Mouse (Mus musculus): Measurements from ENCODE around the gene Rbfox3.

- TF ChIP-seq CTCF (IDR thresholded peaks at IDR 0.05; ENCODE audit: low read depth, low read length) (no peak), POLR2A (IDR thresholded peaks at IDR 0.05; ENCODE audit: borderline replicate concordance, low read depth, low read length) (no peak)
Observed at GRCm38 (mm10) chr11:118832793-118833481, 78.5 kb downstream of the Rbfox3 start.

Data from bone marrow macrophage, adult 2 months (primary cell).